Mouse (Mus musculus) gastrocnemius, postnatal 14 days (tissue): ENCODE data around the gene Ppp1r18. TPM values are rescaled to one million over a fixed set of nuclear protein-coding genes. Genes with fewer than 3 reads are reported as not detected.

Experiments used
- DNase-seq: peaks from one replicate; pipeline ENCODE4 v3.0.0; 2021; ENCODE audit warnings: mixed read lengths
- intact Hi-C: fragments of 180-260 bp; cut with DNase I; formaldehyde crosslinking; loops from one replicate; pipeline ENCODE4 v1.15.1; 2025; ENCODE audit warnings: low total_unique reads
- total RNA-seq, 2 experiments: library from RNA; stranded (reverse); gene quantifications; 2 replicates each; pipeline ENCODE4 v1.2.3; 2021

Gene Ppp1r18
- total RNA-seq, 2 experiments from 2014 or later: 13.4 to 13.7 TPM

DNA sequence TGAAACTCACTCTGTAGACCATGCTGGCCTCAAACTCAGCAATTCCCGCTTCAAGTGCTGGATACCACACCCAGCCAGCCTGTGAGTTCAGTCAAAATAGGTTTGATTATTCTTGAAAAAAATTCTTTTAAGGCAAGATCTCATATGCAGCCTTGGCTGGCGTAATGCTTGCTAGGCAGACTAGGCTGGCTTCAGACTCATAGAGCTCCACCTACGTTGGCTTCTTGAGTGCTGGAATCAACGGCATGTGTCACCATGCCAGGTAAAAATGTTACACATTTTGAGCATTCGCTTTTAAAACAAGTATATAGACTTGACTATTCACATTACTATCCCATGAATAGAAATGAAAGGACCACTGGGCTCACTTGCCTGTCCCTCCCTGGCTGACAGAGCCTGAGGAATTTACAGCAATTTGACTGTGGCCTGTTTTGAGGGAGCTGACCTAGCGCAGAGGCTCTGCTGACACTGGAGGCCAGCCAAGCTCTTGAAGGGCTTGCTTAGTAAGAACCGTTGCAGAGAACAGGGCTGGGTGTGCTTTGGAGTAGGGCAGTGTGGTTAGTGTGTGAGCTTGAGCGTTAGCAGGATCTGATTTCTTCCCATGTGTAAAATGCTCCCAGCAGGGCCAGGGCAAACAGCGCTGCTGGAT lies 38.1 kb downstream of the Ppp1r18 start:
- intact Hi-C loops: no loop called here
- no peak for DNase-seq

GRCm38 (mm10) chr17:35903992-35904355 lies 38.6 kb downstream of the Ppp1r18 start:
- DNase-seq: no peak
- intact Hi-C loops: no loop called here

DNA sequence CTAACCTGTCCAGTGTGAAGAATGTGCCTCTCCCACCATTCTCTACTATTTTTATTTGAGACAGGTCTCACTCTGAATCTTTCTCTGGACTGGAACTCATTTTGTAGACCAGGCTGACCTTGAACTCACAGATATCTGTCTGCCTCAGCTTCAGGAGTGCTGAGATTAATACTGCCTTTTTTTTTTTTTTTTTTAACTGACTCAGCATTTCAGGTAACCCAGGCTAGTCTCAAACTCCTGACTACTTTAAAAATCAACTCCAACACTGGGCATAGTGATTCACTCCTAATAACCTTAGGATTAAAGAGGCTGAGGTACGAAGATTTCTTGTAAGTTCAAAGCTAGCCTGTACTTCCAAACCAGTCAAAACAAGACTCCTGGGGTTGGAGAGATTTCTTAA lies 40.2 kb downstream of the Ppp1r18 start:
- intact Hi-C loops: no loop called here
- DNase-seq: no peak

- no peak for DNase-seq
- intact Hi-C loops: no loop called here
These were observed 42.2 kb downstream of the Ppp1r18 start for GRCm38 (mm10) chr17:35907609-35908008.

GRCm38 (mm10) chr17:35909186-35909918 lies 44.0 kb downstream of the Ppp1r18 start:
- intact Hi-C loops: no loop called here
- DNase-seq: peak; percentile 26

DNA sequence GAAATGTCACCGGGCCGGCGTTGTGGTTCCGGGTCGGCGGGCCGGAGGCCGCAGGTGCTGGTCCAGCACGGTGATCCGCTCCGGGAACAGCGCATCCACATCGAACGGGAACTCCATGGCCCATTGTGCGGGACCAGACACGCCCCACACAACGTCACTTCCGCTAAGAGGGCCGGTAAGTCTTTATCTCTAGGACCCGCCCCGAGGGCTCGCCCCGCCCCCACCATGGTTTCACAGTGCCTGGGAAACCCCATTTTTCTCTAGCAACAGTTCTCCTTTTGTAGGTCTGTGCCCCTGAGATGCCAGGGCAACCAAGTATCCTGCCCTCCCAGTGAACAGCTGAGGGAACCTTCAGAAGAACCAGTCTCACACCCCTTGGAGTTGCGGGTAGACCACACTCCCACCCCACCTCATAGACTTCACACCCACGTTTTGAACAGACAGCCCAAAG lies 44.6 kb downstream of the Ppp1r18 start, which contains the start of gene Atat1:
Gene Atat1, minus strand, starts transcription at position 157 of the 451 bp plus-strand sequence.
- intact Hi-C loops: no loop called here
- peak; percentile 96 for DNase-seq

GRCm38 (mm10) chr17:35914975-35915374 lies 49.6 kb downstream of the Ppp1r18 start:
- no peak for DNase-seq
- intact Hi-C loops: no loop called here

- intact Hi-C loops: no loop called here
These were observed 50.3 kb downstream of the Ppp1r18 start for GRCm38 (mm10) chr17:35915538-35916296.

DNA sequence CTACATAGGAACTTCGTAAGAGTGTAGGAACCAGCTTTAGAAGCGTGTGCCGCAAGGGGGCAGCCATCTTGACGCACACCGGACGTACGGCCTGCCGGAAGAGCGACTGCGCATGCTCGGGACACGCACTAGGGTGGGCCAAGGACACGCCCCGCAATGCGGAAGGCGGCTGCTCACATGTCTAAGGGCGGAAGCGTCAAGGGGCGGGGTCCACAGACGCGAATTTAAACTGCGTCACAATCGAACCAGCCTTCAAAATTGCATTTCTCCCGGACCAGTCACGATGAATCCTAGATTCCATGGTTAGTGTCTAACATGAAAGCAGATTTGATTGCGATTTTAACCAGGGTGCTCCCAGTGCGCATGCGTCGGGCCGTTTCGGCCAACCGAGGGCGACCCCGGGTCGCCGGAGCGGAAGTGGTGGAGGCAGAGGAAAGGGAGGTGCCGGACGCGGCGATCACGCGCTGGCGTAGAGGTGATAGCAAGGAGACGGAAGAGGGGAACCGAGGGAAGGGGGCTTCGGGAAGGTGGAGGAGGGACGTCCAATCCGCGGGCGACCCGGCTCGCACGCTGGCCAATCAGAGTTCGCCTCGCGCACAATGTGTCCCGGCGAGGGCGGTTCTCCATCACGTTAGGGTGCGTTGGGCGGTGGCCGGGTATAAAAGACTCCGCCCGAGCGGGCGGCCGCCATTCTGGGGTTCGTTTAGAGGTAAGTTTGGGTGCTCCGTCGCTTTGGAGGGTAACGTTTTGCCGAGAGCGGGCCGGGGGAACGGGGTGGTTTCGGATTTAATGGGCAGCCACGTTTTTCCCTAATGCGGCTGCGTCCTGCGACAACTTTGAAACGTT lies 51.1 kb downstream of the Ppp1r18 start, which contains the start of the genes Mrps18b and Ppp1r10:
Gene Mrps18b, minus strand, starts transcription at position 93 of the 846 bp plus-strand sequence.
Gene Ppp1r10, plus strand, starts transcription at position 138 of the 846 bp plus-strand sequence.
- intact Hi-C loops: no loop called here
- DNase-seq: peak; percentile 99

More at GRCm38 (mm10) chr17:35915538-35916296, 50.3 kb downstream of the Ppp1r18 start:
- no peak for DNase-seq

- DNase-seq: no peak
- intact Hi-C loops: no loop called here
These were observed 51.7 kb downstream of the Ppp1r18 start for GRCm38 (mm10) chr17:35917143-35917462.

GRCm38 (mm10) chr17:35917463-35918251 lies 52.3 kb downstream of the Ppp1r18 start:
- peak; percentile 28 for DNase-seq
- intact Hi-C loops: no loop called here

DNA sequence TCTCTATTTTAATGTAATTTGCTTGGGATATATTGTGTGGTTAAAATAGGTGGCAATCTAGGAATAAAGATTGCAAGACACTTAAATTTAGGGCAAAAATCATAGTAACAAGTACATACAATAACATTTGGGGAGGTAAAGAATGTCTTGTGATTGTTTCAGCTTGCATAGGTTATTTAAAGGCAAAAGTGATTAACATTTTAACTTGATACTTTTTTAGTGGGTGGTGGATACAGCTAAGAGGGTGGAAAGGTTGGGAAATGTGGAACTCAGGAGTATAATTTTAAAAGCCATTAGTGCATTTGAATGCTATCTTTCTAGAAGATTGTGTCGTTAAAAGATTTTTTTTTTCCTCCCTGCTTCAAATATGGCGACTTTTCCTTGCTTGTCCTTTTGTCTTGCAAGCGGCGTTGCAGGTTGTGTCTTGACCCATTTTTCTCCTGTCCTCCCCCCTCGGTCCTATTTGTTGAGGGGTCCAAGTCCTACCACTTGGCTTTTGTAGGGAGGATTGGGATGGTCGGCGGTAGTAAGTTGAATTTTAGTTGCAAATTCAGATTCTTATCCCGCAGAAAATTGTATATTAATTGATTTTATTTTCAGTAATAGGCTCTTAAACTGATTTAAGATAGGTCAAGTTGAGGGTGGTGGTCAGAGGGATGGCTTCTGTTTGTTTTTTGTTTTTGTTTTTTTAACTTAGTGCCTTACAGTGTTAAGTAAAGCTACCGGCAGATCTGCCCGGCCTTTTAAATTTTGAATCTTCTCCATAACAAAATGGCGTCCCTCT lies 53.1 kb downstream of the Ppp1r18 start:
- intact Hi-C loops: no loop called here
- DNase-seq: no peak

DNA sequence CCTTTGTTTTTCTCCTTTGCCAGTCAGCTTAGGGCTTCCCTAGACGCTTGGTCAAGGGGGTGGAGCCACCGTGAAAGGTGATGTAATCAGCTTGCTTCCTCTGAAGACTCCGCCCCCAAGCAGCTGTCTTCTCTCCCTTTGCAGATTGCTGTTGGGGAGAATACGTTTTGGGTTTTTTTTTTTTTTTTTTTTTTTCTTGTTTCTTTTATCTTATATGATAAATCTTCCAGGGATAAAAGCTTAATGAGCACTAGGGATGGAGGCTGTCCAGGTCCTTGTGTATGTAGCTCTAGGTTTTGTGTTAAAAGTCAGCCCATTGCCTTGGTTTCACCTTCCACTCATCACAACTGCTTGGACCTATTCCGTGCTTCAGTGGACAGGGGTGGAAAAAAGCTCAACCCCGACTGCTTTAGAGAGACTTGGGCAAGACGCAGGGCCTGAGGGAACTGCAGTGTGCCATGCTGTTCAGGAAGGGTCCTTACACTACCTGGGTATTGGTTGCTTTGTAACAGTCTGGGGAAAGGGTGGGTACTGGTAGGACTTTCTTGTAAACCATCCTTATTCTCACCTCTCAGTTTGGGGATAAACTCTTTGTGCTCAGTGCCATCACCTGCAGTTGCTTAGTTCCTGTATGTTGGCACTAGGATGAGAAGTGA lies 53.8 kb downstream of the Ppp1r18 start:
- intact Hi-C loops: no loop called here
- DNase-seq: peak; percentile 95

GRCm38 (mm10) chr17:35919864-35920301 lies 54.5 kb downstream of the Ppp1r18 start:
- no peak for DNase-seq
- intact Hi-C loops: no loop called here

- intact Hi-C loops: no loop called here
- DNase-seq: no peak
These were observed 55.0 kb downstream of the Ppp1r18 start for GRCm38 (mm10) chr17:35920384-35920783.

DNA sequence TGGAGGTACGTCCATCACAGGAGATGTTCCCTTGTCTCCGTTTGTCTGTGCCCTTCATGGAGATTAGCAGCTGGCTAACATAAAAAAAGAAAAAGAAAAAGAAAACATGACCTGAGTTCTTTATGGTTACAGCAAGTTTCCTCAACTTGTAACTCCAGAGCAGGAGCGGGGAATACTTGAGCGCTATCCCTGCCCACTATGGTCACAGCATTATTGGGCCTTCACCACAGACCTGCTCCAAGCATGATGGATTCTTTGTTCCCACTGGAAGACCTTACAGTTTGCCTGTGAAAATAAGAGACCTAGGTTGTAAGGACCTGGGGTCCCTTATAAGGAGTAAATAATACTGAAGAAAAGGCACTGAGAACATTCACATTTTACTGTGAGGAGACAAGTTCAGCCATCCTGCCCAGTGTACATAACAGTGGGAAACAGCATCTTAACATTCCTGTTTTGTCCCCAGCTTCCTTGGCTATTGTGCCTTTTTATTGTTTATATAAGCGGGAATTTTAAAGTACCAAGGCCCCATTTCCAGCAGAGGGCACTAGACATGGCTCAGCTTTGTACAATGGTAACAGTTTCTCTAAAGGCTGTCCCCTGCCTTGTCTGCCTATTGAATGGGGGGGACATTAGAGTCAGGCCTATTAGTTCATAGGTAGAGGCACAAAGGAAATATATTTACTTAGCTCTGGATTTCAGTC lies 55.6 kb downstream of the Ppp1r18 start:
- no peak for DNase-seq
- intact Hi-C loops: no loop called here

GRCm38 (mm10) chr17:35921710-35922109 lies 56.3 kb downstream of the Ppp1r18 start:
- intact Hi-C loops: no loop called here
- DNase-seq: no peak
